Comparison of ENCODE assay signal across 7 mouse cellular contexts in the genomic region with DNA sequence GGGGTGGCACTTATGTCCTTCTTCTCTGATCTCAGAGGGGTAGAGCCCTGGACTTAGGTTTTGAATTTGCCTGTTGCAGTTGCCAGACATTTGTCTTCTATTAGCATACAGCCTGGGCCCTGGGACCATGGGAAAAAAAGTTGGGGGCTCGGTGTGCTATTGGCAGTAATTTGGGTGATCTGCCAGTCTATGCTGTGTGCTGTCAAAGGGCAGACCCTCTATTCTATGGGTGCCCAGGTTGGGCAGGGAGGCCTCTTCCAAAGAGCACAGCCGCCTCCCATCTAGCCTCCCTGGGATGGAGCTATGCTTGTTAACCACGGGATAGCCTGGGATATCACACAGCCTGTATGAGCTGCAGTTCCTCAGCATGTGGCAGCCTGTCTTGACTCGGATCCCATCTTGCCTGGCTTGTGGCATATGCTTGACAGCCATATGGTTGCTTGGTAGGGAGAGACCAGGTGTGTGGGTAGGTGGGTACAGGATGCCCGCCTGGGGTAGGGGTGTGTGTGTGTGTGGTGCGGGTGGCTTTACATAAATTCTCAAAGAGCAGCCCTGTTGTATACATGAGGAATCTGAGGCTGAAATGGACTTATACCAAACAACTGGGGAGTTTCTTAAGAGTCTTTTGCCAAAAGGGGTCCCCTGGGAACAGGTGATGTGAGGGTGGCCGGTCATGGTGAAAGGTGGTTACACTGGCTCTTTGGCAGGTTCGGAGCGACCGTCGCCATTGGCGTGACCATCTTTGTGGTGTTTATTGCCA. TPM values are rescaled to one million over a fixed set of nuclear protein-coding genes. Genes with fewer than 3 reads are reported as not detected.
DNase-seq lines count a peak whose midpoint lies in the region; ATAC-seq and TF ChIP-seq lines count a peak whose summit lies in the region.

No protein-coding gene starts in this region.

- H3K36me3 ChIP-seq in lung, embryonic 14.5 days (ENCODE audit: insufficient read depth), result peaks cover 34% of the 10 kb centered on the region
- peaks cover 45% of the 10 kb centered on the region for H3K36me3 ChIP-seq in embryonic facial prominence, embryonic 14.5 days (ENCODE audit: control insufficient read depth, insufficient read depth, low read length)
- peaks cover 18% of the 10 kb centered on the region; the same call in 1 of the 2 replicates for H3K36me3 ChIP-seq in hindbrain, postnatal 0 days (ENCODE audit: insufficient read depth, low read length)

- H3K27me3 ChIP-seq in lung, embryonic 14.5 days (ENCODE audit: insufficient read depth, low read length), result no peaks in the 10 kb centered on the region
- no peaks in the 10 kb centered on the region for H3K27me3 ChIP-seq in embryonic facial prominence, embryonic 14.5 days (replicated peaks; ENCODE audit: control insufficient read depth, insufficient read depth, low read length)
- H3K27me3 ChIP-seq in hindbrain, postnatal 0 days (ENCODE audit: insufficient read depth, low read length), result no peaks in the 10 kb centered on the region

- H3K9me3 ChIP-seq in lung, embryonic 14.5 days (ENCODE audit: low read depth, low read length), result no peaks in the 10 kb centered on the region
- no peaks in the 10 kb centered on the region for H3K9me3 ChIP-seq in embryonic facial prominence, embryonic 14.5 days (ENCODE audit: control insufficient read depth, low read length)
- no peaks in the 10 kb centered on the region for H3K9me3 ChIP-seq in hindbrain, postnatal 0 days (ENCODE audit: low read length)

- 0 out of 2 replicates have a peak, but pooled peaks cover 4% of the 10 kb centered on the region for H3K4me1 ChIP-seq in lung, embryonic 14.5 days (ENCODE audit: insufficient read depth)
- H3K4me1 ChIP-seq in embryonic facial prominence, embryonic 14.5 days (ENCODE audit: control insufficient read depth, insufficient read depth, low read length), result peaks cover 11% of the 10 kb centered on the region
- H3K4me1 ChIP-seq in hindbrain, postnatal 0 days (ENCODE audit: insufficient read depth, low read length), result peaks cover 16% of the 10 kb centered on the region

- no peak for DNase-seq in lung, embryonic 14.5 days
- DNase-seq in lung, postnatal 25 days (ENCODE audit: low spot score), result no peak
- DNase-seq in embryonic facial prominence, embryonic 14.5 days (ENCODE audit: low spot score), result no peak
- no peak for DNase-seq in hindbrain, postnatal 0 days (ENCODE audit: low spot score)
- peak; percentile 51 for DNase-seq in naive thymus-derived CD4-positive, alpha-beta T cell, adult 2 months (ENCODE audit: low read depth)
- DNase-seq in right cerebral cortex, postnatal 25 days, result no peak

- H3K4me3 ChIP-seq in lung, embryonic 14.5 days (ENCODE audit: low read depth, low read length), result peak overlapping the region; percentile 20
- H3K4me3 ChIP-seq in embryonic facial prominence, embryonic 14.5 days (ENCODE audit: low read depth, low read length), result peak overlapping the region; percentile 31
- peak overlapping the region; percentile 22 for H3K4me3 ChIP-seq in hindbrain, postnatal 0 days (ENCODE audit: low read length)

- 91% methylated on average over 12 of the region's 12 CpGs for WGBS in lung, embryonic 14.5 days
- 84% methylated on average over 12 of the region's 12 CpGs for WGBS in embryonic facial prominence, embryonic 14.5 days
- 87% methylated on average over 12 of the region's 12 CpGs for WGBS in hindbrain, postnatal 0 days

- TF ChIP-seq CTCF in lung, embryonic 14.5 days (IDR thresholded peaks at IDR 0.05; ENCODE audit: low read depth), result no peak
- TF ChIP-seq CTCF in hindbrain, postnatal 0 days (IDR thresholded peaks at IDR 0.05; ENCODE audit: low read depth), result no peak

- H3K9ac ChIP-seq in lung, embryonic 14.5 days, result peak overlapping the region; percentile 48
- peak overlapping the region; percentile 52 for H3K9ac ChIP-seq in embryonic facial prominence, embryonic 14.5 days (ENCODE audit: low read depth, low read length)
- H3K9ac ChIP-seq in hindbrain, postnatal 0 days (replicated peaks; ENCODE audit: low read length), result peak overlapping the region; percentile 15

- H3K4me2 ChIP-seq in lung, embryonic 14.5 days, result peak overlapping the region; percentile 60
- peak overlapping the region; percentile 53 for H3K4me2 ChIP-seq in embryonic facial prominence, embryonic 14.5 days (ENCODE audit: low read depth, low read length)
- peak overlapping the region; percentile 52 for H3K4me2 ChIP-seq in hindbrain, postnatal 0 days (ENCODE audit: low read depth, low read length)

- ATAC-seq in lung, embryonic 14.5 days (ENCODE audit: insufficient read depth), result no peak
- no peak for ATAC-seq in embryonic facial prominence, embryonic 14.5 days (ENCODE audit: low read depth)
- no peak for ATAC-seq in hindbrain, postnatal 0 days
- no peak for ATAC-seq in granulocyte monocyte progenitor cell, adult 5-6 weeks (replicated peaks; ENCODE audit: poor library complexity, severe bottlenecking)

- peak overlapping the region; percentile 76 for H3K27ac ChIP-seq in lung, embryonic 14.5 days (ENCODE audit: low read depth)
- peak overlapping the region; percentile 81 for H3K27ac ChIP-seq in embryonic facial prominence, embryonic 14.5 days (replicated peaks; ENCODE audit: low read depth, low read length)
- peak overlapping the region; percentile 76 for H3K27ac ChIP-seq in hindbrain, postnatal 0 days

RNA-seq across cellular contexts. Expression of a gene that starts 4.1 kb away (rescaled TPM):
- 10.6 and 11.6 TPM in 2 replicates for polyA plus RNA-seq in lung, embryonic 14.5 days (2014; fragmentation: Nextera tagmentation; extraction: Ambion mirVana)
- 15.5 and 17.6 TPM in 2 replicates for polyA plus RNA-seq in embryonic facial prominence, embryonic 14.5 days (2014; fragmentation: Nextera tagmentation; extraction: Ambion mirVana)
- total RNA-seq in hindbrain, postnatal 0 days (2014; rRNA removed), result 20.1 and 32.6 TPM in 2 replicates
- 14.3 and 14.4 TPM in 2 replicates for polyA plus RNA-seq in hindbrain, postnatal 0 days (2015; fragmentation: Nextera tagmentation; extraction: Ambion mirVana)
- total RNA-seq in granulocyte monocyte progenitor cell, adult 5-6 weeks (2014; fragmentation: Nextera tagmentation), result 23.5 and 32.3 TPM in 2 replicates
- total RNA-seq in granulocyte monocyte progenitor cell, adult 5-6 weeks (2017), result 17.1 and 17.8 TPM in 2 replicates

RNA-seq across cellular contexts. Expression of a gene that starts 17.1 kb away (rescaled TPM):
- 56.6 and 61.0 TPM in 2 replicates for polyA plus RNA-seq in lung, embryonic 14.5 days (2014; fragmentation: Nextera tagmentation; extraction: Ambion mirVana)
- polyA plus RNA-seq in embryonic facial prominence, embryonic 14.5 days (2014; fragmentation: Nextera tagmentation; extraction: Ambion mirVana), result 81.7 and 90.0 TPM in 2 replicates
- 77.8 and 90.6 TPM in 2 replicates for total RNA-seq in hindbrain, postnatal 0 days (2014; rRNA removed)
- polyA plus RNA-seq in hindbrain, postnatal 0 days (2015; fragmentation: Nextera tagmentation; extraction: Ambion mirVana), result 74.5 and 77.6 TPM in 2 replicates
- total RNA-seq in granulocyte monocyte progenitor cell, adult 5-6 weeks (2014; fragmentation: Nextera tagmentation), result 56.8 and 75.0 TPM in 2 replicates
- 54.4 and 80.8 TPM in 2 replicates for total RNA-seq in granulocyte monocyte progenitor cell, adult 5-6 weeks (2017)

RNA-seq across cellular contexts. Expression of a gene that starts 18.5 kb away (rescaled TPM):
- 24.5 and 27.6 TPM in 2 replicates for polyA plus RNA-seq in lung, embryonic 14.5 days (2014; fragmentation: Nextera tagmentation; extraction: Ambion mirVana)
- 19.5 and 25.0 TPM in 2 replicates for polyA plus RNA-seq in embryonic facial prominence, embryonic 14.5 days (2014; fragmentation: Nextera tagmentation; extraction: Ambion mirVana)
- 39.5 and 52.3 TPM in 2 replicates for total RNA-seq in hindbrain, postnatal 0 days (2014; rRNA removed)
- polyA plus RNA-seq in hindbrain, postnatal 0 days (2015; fragmentation: Nextera tagmentation; extraction: Ambion mirVana), result 30.6 and 32.2 TPM in 2 replicates
- total RNA-seq in granulocyte monocyte progenitor cell, adult 5-6 weeks (2014; fragmentation: Nextera tagmentation), result 13.5 and 26.7 TPM in 2 replicates
- total RNA-seq in granulocyte monocyte progenitor cell, adult 5-6 weeks (2017), result 22.2 and 30.6 TPM in 2 replicates

RNA-seq across cellular contexts. Expression of a gene that starts 26.8 kb away (rescaled TPM):
- polyA plus RNA-seq in lung, embryonic 14.5 days (2014; fragmentation: Nextera tagmentation; extraction: Ambion mirVana), result 9.3 and 10.6 TPM in 2 replicates
- 11.4 and 11.6 TPM in 2 replicates for polyA plus RNA-seq in embryonic facial prominence, embryonic 14.5 days (2014; fragmentation: Nextera tagmentation; extraction: Ambion mirVana)
- total RNA-seq in hindbrain, postnatal 0 days (2014; rRNA removed), result 7.8 and 8.4 TPM in 2 replicates
- polyA plus RNA-seq in hindbrain, postnatal 0 days (2015; fragmentation: Nextera tagmentation; extraction: Ambion mirVana), result 5.1 and 6.7 TPM in 2 replicates
- 8.3 and 9.6 TPM in 2 replicates for total RNA-seq in granulocyte monocyte progenitor cell, adult 5-6 weeks (2014; fragmentation: Nextera tagmentation)
- total RNA-seq in granulocyte monocyte progenitor cell, adult 5-6 weeks (2017), result 11.6 and 18.0 TPM in 2 replicates

RNA-seq across cellular contexts. Expression of a gene that starts 26.9 kb away (rescaled TPM):
- polyA plus RNA-seq in lung, embryonic 14.5 days (2014; fragmentation: Nextera tagmentation; extraction: Ambion mirVana), result 599 and 638 TPM in 2 replicates
- polyA plus RNA-seq in embryonic facial prominence, embryonic 14.5 days (2014; fragmentation: Nextera tagmentation; extraction: Ambion mirVana), result 612 and 655 TPM in 2 replicates
- total RNA-seq in hindbrain, postnatal 0 days (2014; rRNA removed), result 56.2 and 73.8 TPM in 2 replicates
- 764 and 779 TPM in 2 replicates for polyA plus RNA-seq in hindbrain, postnatal 0 days (2015; fragmentation: Nextera tagmentation; extraction: Ambion mirVana)
- 391 and 511 TPM in 2 replicates for total RNA-seq in granulocyte monocyte progenitor cell, adult 5-6 weeks (2014; fragmentation: Nextera tagmentation)
- 153 and 178 TPM in 2 replicates for total RNA-seq in granulocyte monocyte progenitor cell, adult 5-6 weeks (2017)
